Mouse (Mus musculus) embryo, embryonic 11.5 days (tissue): ENCODE measurements around the gene Rab28.
"Not testable (repeated sequence)": the region's sequence is repeated elsewhere in the genome, so short reads cannot be mapped to it uniquely, and the experiment has no call there.

Source experiments
- DNase-seq: peaks from one replicate; pipeline ENCODE4 v3.0.0-alpha.2; 2012; ENCODE audit warnings: low read depth, low spot score

Rab28 gene

GRCm38 (mm10) chr5:41708051-41708630 lies at the start of gene Rab28:
Gene Rab28, minus strand, starts transcription at chr5:41708157.
- DNase-seq: peak; percentile 91

- DNase-seq: no peak
Observed at GRCm38 (mm10) chr5:41757338-41757737, 49.4 kb upstream of the Rab28 start.

GRCm38 (mm10) chr5:41756396-41756795 lies 48.4 kb upstream of the Rab28 start:
- DNase-seq: no peak

- DNase-seq: no peak
Observed at GRCm38 (mm10) chr5:41755373-41755960, 47.5 kb upstream of the Rab28 start.

GRCm38 (mm10) chr5:41754836-41755235 lies 46.9 kb upstream of the Rab28 start:
- DNase-seq: no peak

GRCm38 (mm10) chr5:41754226-41754775 lies 46.3 kb upstream of the Rab28 start:
- DNase-seq: no peak

- no peak for DNase-seq
Observed at GRCm38 (mm10) chr5:41752721-41753120, 44.8 kb upstream of the Rab28 start.

- DNase-seq: no peak
Observed at GRCm38 (mm10) chr5:41744898-41745780, 37.2 kb upstream of the Rab28 start.

- no peak for DNase-seq
Observed at GRCm38 (mm10) chr5:41744234-41744633, 36.3 kb upstream of the Rab28 start.

GRCm38 (mm10) chr5:41738817-41739216 lies 30.9 kb upstream of the Rab28 start:
- no peak for DNase-seq

- no peak for DNase-seq
Observed at GRCm38 (mm10) chr5:41737039-41737438, 29.1 kb upstream of the Rab28 start.

- DNase-seq: no peak
Observed at GRCm38 (mm10) chr5:41727017-41727416, 19.1 kb upstream of the Rab28 start.

GRCm38 (mm10) chr5:41725573-41725972 lies 17.6 kb upstream of the Rab28 start:
- no peak for DNase-seq

- DNase-seq: peak; percentile 37
Observed at GRCm38 (mm10) chr5:41707115-41708015, 592 bp downstream of the Rab28 start.

GRCm38 (mm10) chr5:41706777-41707114 lies 1.2 kb downstream of the Rab28 start:
- no peak for DNase-seq

- DNase-seq: not testable (repeated sequence)
Observed at GRCm38 (mm10) chr5:41701085-41701484, 6.9 kb downstream of the Rab28 start.

- DNase-seq: no peak
Observed at GRCm38 (mm10) chr5:41697958-41698357, 10.0 kb downstream of the Rab28 start.

- no peak for DNase-seq
Observed at GRCm38 (mm10) chr5:41685016-41685415, 22.9 kb downstream of the Rab28 start.

- DNase-seq: no peak
Observed at GRCm38 (mm10) chr5:41683976-41684375, 24.0 kb downstream of the Rab28 start.

- no peak for DNase-seq
Observed at GRCm38 (mm10) chr5:41666012-41666411, 41.9 kb downstream of the Rab28 start.

- DNase-seq: no peak
Observed at GRCm38 (mm10) chr5:41636793-41637192, 71.2 kb downstream of the Rab28 start.
